ENCODE assay signal across 20 mouse cellular contexts in the genomic region with DNA sequence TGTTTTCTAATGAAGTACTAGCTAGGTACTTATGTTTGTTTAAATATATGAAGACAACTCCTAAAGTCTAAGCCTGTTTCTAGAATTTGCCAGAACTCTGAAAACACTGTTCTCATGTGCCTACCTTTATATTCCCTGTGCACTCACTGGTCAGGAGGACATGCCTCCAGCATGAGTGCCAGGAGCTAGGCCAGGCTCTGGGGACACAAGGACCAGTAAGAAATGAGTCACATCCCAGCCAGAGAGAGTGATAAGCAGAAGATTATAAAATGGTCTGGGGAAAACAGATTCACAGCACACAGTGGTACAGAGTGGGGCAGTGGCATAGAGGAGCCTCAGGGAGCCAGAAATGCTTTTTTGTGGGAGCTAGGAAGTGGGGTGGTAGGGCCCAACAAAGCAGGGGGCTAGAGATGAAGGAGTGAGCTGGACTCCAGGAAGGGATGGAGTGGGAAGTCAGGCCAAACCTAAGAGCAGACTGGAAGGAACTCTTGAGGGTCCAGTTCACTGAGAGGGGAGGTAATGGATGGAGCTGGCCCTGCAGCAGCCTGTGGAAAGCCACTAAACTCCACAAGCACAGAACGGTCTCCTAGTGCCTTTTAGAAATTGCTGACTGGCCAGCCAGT.
DNase-seq lines count a peak whose midpoint lies in the region; ATAC-seq and TF ChIP-seq lines count a peak whose summit lies in the region.
"Had no signal": no experiment of that assay in that cellular context is flagged by ENCODE, and none has a peak within 500 bp of the region (broad histone marks: within the 10 kb centered on the region; RNA-seq: fewer than 3 reads in every experiment).

No protein-coding gene starts in this region.

- H3K27me3 ChIP-seq in heart, embryonic 13.5 days (replicated peaks) = no peaks in the 10 kb centered on the region
- H3K27me3 ChIP-seq in heart, embryonic 11.5 days (ENCODE audit: control insufficient read depth, insufficient read depth, low read length) = no peaks in the 10 kb centered on the region
- no peaks in the 10 kb centered on the region for H3K27me3 ChIP-seq in neural tube, embryonic 15.5 days (replicated peaks)
- H3K27me3 ChIP-seq in intestine, embryonic 16.5 days (replicated peaks; ENCODE audit: control insufficient read depth, insufficient read depth, low read length) = no peaks in the 10 kb centered on the region
- H3K27me3 ChIP-seq: embryonic facial prominence, embryonic 12.5 days; forebrain, embryonic 15.5 days; hindbrain, embryonic 12.5 days had no signal

- peaks cover 4% of the 10 kb centered on the region; the same call in 1 of the 2 replicates for H3K9me3 ChIP-seq in heart, embryonic 13.5 days
- H3K9me3 ChIP-seq in heart, embryonic 11.5 days (replicated peaks; ENCODE audit: control insufficient read depth, low read length) = 0 out of 2 replicates have a peak, but pooled peaks cover 4% of the 10 kb centered on the region
- no peaks in the 10 kb centered on the region for H3K9me3 ChIP-seq in neural tube, embryonic 15.5 days (replicated peaks)
- no peaks in the 10 kb centered on the region for H3K9me3 ChIP-seq in intestine, embryonic 16.5 days (ENCODE audit: control insufficient read depth, low read length)
- H3K9me3 ChIP-seq: embryonic facial prominence, embryonic 12.5 days; forebrain, embryonic 15.5 days; hindbrain, embryonic 12.5 days had no signal

- no peak overlapping the region for H3K4me3 ChIP-seq in gastrocnemius, adult 2 months
- H3K4me3 ChIP-seq in heart, embryonic 13.5 days = no peak overlapping the region
- H3K4me3 ChIP-seq in heart, embryonic 11.5 days (ENCODE audit: low read depth, low read length) = no peak overlapping the region
- no peak overlapping the region for H3K4me3 ChIP-seq in neural tube, embryonic 15.5 days (replicated peaks)
- no peak overlapping the region for H3K4me3 ChIP-seq in intestine, embryonic 16.5 days (ENCODE audit: low read length)
- H3K4me3 ChIP-seq: embryonic facial prominence, embryonic 12.5 days; forebrain, embryonic 15.5 days; hindbrain, embryonic 12.5 days had no signal

- H3K4me1 ChIP-seq in heart, embryonic 13.5 days = peaks cover 5% of the 10 kb centered on the region
- H3K4me1 ChIP-seq in heart, embryonic 11.5 days (ENCODE audit: control insufficient read depth, insufficient read depth, low read length) = no peaks in the 10 kb centered on the region
- no peaks in the 10 kb centered on the region for H3K4me1 ChIP-seq in neural tube, embryonic 15.5 days
- H3K4me1 ChIP-seq in intestine, embryonic 16.5 days (ENCODE audit: control insufficient read depth, insufficient read depth, low read length) = 0 out of 2 replicates have a peak, but pooled peaks cover 3% of the 10 kb centered on the region
- H3K4me1 ChIP-seq: embryonic facial prominence, embryonic 12.5 days; forebrain, embryonic 15.5 days; hindbrain, embryonic 12.5 days had no signal

- no peaks in the 10 kb centered on the region; the same call in 1 of the 2 replicates for H3K36me3 ChIP-seq in heart, embryonic 13.5 days
- no peaks in the 10 kb centered on the region for H3K36me3 ChIP-seq in heart, embryonic 11.5 days (ENCODE audit: control insufficient read depth, insufficient read depth, low read length)
- no peaks in the 10 kb centered on the region for H3K36me3 ChIP-seq in neural tube, embryonic 15.5 days
- no peaks in the 10 kb centered on the region for H3K36me3 ChIP-seq in intestine, embryonic 16.5 days (ENCODE audit: control insufficient read depth, insufficient read depth, low read length)
- H3K36me3 ChIP-seq: embryonic facial prominence, embryonic 12.5 days; forebrain, embryonic 15.5 days; G1E; hindbrain, embryonic 12.5 days had no signal

- no peak for TF ChIP-seq CTCF in gastrocnemius, adult 2 months (IDR thresholded peaks at IDR 0.05)

- WGBS in heart, embryonic 13.5 days = 73% methylated on average over 1 of the region's 1 CpGs
- 79% methylated on average over 1 of the region's 1 CpGs for WGBS in heart, embryonic 11.5 days (ENCODE audit: insufficient replicate concordance)
- 78% methylated on average over 1 of the region's 1 CpGs for WGBS in neural tube, embryonic 15.5 days
- 67% methylated on average over 1 of the region's 1 CpGs for WGBS in intestine, embryonic 16.5 days

- H3K27ac ChIP-seq in gastrocnemius, adult 2 months = peak overlapping the region; percentile 31
- 0 out of 2 replicates have a peak overlapping the region, but pooled peaks have one; percentile 42 for H3K27ac ChIP-seq in heart, embryonic 13.5 days (replicated peaks)
- no peak overlapping the region for H3K27ac ChIP-seq in heart, embryonic 11.5 days (ENCODE audit: low read depth, low read length)
- H3K27ac ChIP-seq in neural tube, embryonic 15.5 days (replicated peaks) = no peak overlapping the region
- H3K27ac ChIP-seq in intestine, embryonic 16.5 days (ENCODE audit: low read length) = no peak overlapping the region
- H3K27ac ChIP-seq: embryonic facial prominence, embryonic 12.5 days; forebrain, embryonic 15.5 days; hindbrain, embryonic 12.5 days had no signal

- no peak overlapping the region for H3K9ac ChIP-seq in heart, embryonic 13.5 days
- H3K9ac ChIP-seq in heart, embryonic 11.5 days (ENCODE audit: low read depth, low read length) = no peak overlapping the region
- no peak overlapping the region for H3K9ac ChIP-seq in neural tube, embryonic 15.5 days (replicated peaks)
- no peak overlapping the region for H3K9ac ChIP-seq in intestine, embryonic 16.5 days (ENCODE audit: low read depth, low read length)
- H3K9ac ChIP-seq: embryonic facial prominence, embryonic 12.5 days; forebrain, embryonic 15.5 days; hindbrain, embryonic 12.5 days had no signal

- no peak overlapping the region for H3K4me2 ChIP-seq in heart, embryonic 13.5 days
- no peak overlapping the region for H3K4me2 ChIP-seq in heart, embryonic 11.5 days
- H3K4me2 ChIP-seq in neural tube, embryonic 15.5 days = no peak overlapping the region
- no peak overlapping the region for H3K4me2 ChIP-seq in intestine, embryonic 16.5 days (ENCODE audit: low read depth, low read length)
- H3K4me2 ChIP-seq: embryonic facial prominence, embryonic 12.5 days; forebrain, embryonic 15.5 days; hindbrain, embryonic 12.5 days had no signal

- no peak for ATAC-seq in heart, embryonic 13.5 days (ENCODE audit: extremely low read depth, insufficient number of reproducible peaks, low FRiP score, low TSS enrichment)
- no peak for ATAC-seq in heart, embryonic 11.5 days (replicated peaks; ENCODE audit: insufficient number of reproducible peaks, low FRiP score, low TSS enrichment)
- no peak for ATAC-seq in neural tube, embryonic 15.5 days (ENCODE audit: low FRiP score)
- no peak for ATAC-seq in intestine, embryonic 16.5 days
- ATAC-seq: forebrain, embryonic 15.5 days; hindbrain, embryonic 16.5 days had no signal

- DNase-seq in gastrocnemius, adult 2 months = no peak
- DNase-seq in gastrocnemius, adult 8-10 months (ENCODE audit: low spot score in 2 of 2) = no peak
- peak; percentile 61 for DNase-seq in 416B (ENCODE audit: low read depth)
- peak; percentile 31 for DNase-seq in adrenal gland, postnatal 14 days
- DNase-seq: B cell, adult 2 months; cerebellum, adult 11-12 months; cerebellum, adult 9-10 months; gastrocnemius, postnatal 14 days; heart, postnatal 4 days; kidney, adult 11 months; kidney, adult 9 months had no signal

- intact Hi-C loops in gastrocnemius, adult 2 months (cut with DNase I) = no loop called here

Comparison
In these comparisons a context has a peak if more than half of its experiments do, and no peak if none do; other contexts are left out.
1. H3K27ac ChIP-seq: peak in gastrocnemius, adult 2 months (single experiment) and heart, embryonic 13.5 days (single experiment); none in heart, embryonic 11.5 days (single experiment), neural tube, embryonic 15.5 days (single experiment) and intestine, embryonic 16.5 days (single experiment).
2. DNase-seq: peak in 416B (single experiment) and adrenal gland, postnatal 14 days (single experiment); none in gastrocnemius, adult 2 months (single experiment) and gastrocnemius, adult 8-10 months (0 of 2).